Mouse (Mus musculus) CH12.LX (cell line): Measurements from ENCODE around the gene Cdc42ep1. TPM values are rescaled to one million over a fixed set of nuclear protein-coding genes. Genes with fewer than 3 reads are reported as not detected.

Source experiments
- DNase-seq: peaks from one replicate; pipeline ENCODE4 v3.0.0-alpha.2; 2013; ENCODE audit errors: extremely low read depth
- H3K27ac ChIP-seq: 2 replicates; pipeline ENCODE4 v1.5.1; 2012; ENCODE audit warnings: low read depth, mild to moderate bottlenecking, control low read depth, moderate library complexity; ENCODE audit not compliant: insufficient read depth
- H3K27me3 ChIP-seq: replicated peaks from 2 replicates; pipeline ENCODE3; 2012; ENCODE audit warnings: inconsistent platforms
- H3K36me3 ChIP-seq, 2 experiments: replicated peaks in 1 of 2; 2 replicates each; pipeline versions ENCODE3 to v1.6.1; 2012; ENCODE audit warnings: inconsistent platforms in 1 of 2, low read length in 1 of 2, mild to moderate bottlenecking in 1 of 2, mixed read lengths in 1 of 2, moderate library complexity in 1 of 2; ENCODE audit not compliant: control insufficient read depth in 1 of 2, insufficient read depth in 1 of 2
- H3K4me1 ChIP-seq, 2 experiments: 2 replicates each; pipeline ENCODE4 v1.6.1; 2012; ENCODE audit warnings: inconsistent platforms in 1 of 2, moderate library complexity in 1 of 2; ENCODE audit not compliant: insufficient read depth in 2 of 2, control insufficient read depth in 1 of 2
- H3K4me2 ChIP-seq: 2 replicates; pipeline ENCODE4 v1.6.1; 2012; ENCODE audit warnings: low read depth, mild to moderate bottlenecking, control low read depth; ENCODE audit not compliant: poor library complexity, insufficient read depth, severe bottlenecking
- H3K4me3 ChIP-seq, 3 experiments: fragments of 150-350 bp in 1 of 3; sonication (generic) in 1 of 3; replicated peaks in 1 of 3; 2 replicates each; pipeline versions ENCODE3 to v1.5.1; 2011 to 2012; ENCODE audit warnings: low read depth in 2 of 3, low read length in 2 of 3, mild to moderate bottlenecking in 2 of 3, moderate library complexity in 2 of 3, control low read depth in 1 of 3, improper control_type of control experiment in 1 of 3, inconsistent platforms in 1 of 3, mixed read lengths in 1 of 3; ENCODE audit not compliant: poor library complexity in 1 of 3
- H3K79me2 ChIP-seq: replicated peaks from 2 replicates; pipeline ENCODE4 v1.6.1; 2012; ENCODE audit warnings: mild to moderate bottlenecking, moderate library complexity; ENCODE audit not compliant: control insufficient read depth, poor library complexity, insufficient read depth, severe bottlenecking; ENCODE audit errors: extremely low read depth
- H3K9ac ChIP-seq: 2 replicates; pipeline ENCODE4 v1.6.1; 2012; ENCODE audit warnings: low read depth, mild to moderate bottlenecking, control low read depth, moderate library complexity; ENCODE audit not compliant: insufficient read depth
- H3K9me3 ChIP-seq: replicated peaks from 2 replicates; pipeline ENCODE3; 2012; ENCODE audit warnings: low read length, inconsistent platforms, mixed read lengths
- CTCF ChIP-seq, 2 experiments: IDR thresholded peaks in 1 of 2; conservative IDR thresholded peaks in 1 of 2; 2 replicates each; pipeline ENCODE4 v1.5.1; 2011 to 2012; ENCODE audit warnings: low read depth in 2 of 2, low read length in 2 of 2, improper control_type of control experiment in 1 of 2, inconsistent platforms in 1 of 2, mild to moderate bottlenecking in 1 of 2, moderate library complexity in 1 of 2
- E2F4 ChIP-seq: IDR thresholded peaks from 2 replicates; pipeline ENCODE4 v1.6.1; 2011; ENCODE audit warnings: low read depth, low read length, improper control_type of control experiment; ENCODE audit not compliant: insufficient replicate concordance
- ELF1 ChIP-seq: IDR thresholded peaks from 2 replicates; pipeline ENCODE4 v1.6.1; 2014; ENCODE audit warnings: low read depth, mild to moderate bottlenecking, inconsistent platforms, low read length, improper control_type of control experiment
- EP300 ChIP-seq: IDR thresholded peaks from 2 replicates; pipeline ENCODE4 v1.6.1; 2011; ENCODE audit warnings: low read length, improper control_type of control experiment
- ETS1 ChIP-seq: conservative IDR thresholded peaks from 2 replicates; pipeline ENCODE4 v1.6.1; 2012; ENCODE audit warnings: low read depth, mild to moderate bottlenecking, inconsistent platforms, low read length, improper control_type of control experiment, moderate library complexity
- IRF4 ChIP-seq: IDR thresholded peaks from 2 replicates; pipeline ENCODE4 v1.6.1; 2014; ENCODE audit warnings: low read depth, mild to moderate bottlenecking, inconsistent platforms, low read length, improper control_type of control experiment
- MAFK ChIP-seq: IDR thresholded peaks from 2 replicates; pipeline ENCODE4 v1.6.1; 2011; ENCODE audit warnings: low read length, improper control_type of control experiment; ENCODE audit not compliant: insufficient replicate concordance
- MAX ChIP-seq: IDR thresholded peaks from 2 replicates; pipeline ENCODE4 v1.6.1; 2011; ENCODE audit warnings: low read length, improper control_type of control experiment
- MEF2A ChIP-seq: IDR thresholded peaks from 2 replicates; pipeline ENCODE4 v1.6.1; 2014; ENCODE audit warnings: low read depth, mild to moderate bottlenecking, inconsistent platforms, low read length, improper control_type of control experiment, borderline replicate concordance
- MYC ChIP-seq: IDR thresholded peaks from 2 replicates; pipeline ENCODE4 v1.6.1; 2011; ENCODE audit warnings: low read depth, mild to moderate bottlenecking, improper control_type of control experiment, low read length
- NELFE ChIP-seq: IDR thresholded peaks from 2 replicates; pipeline ENCODE4 v1.6.1; 2011; ENCODE audit warnings: low read depth, low read length, improper control_type of control experiment
- NRF1 ChIP-seq: IDR thresholded peaks from 2 replicates; pipeline ENCODE4 v1.6.1; 2014; ENCODE audit warnings: low read depth, mild to moderate bottlenecking, inconsistent platforms, low read length, improper control_type of control experiment, moderate library complexity
- POLR2A ChIP-seq: IDR thresholded peaks from 2 replicates; pipeline ENCODE4 v1.6.1; 2011; ENCODE audit warnings: low read depth, mild to moderate bottlenecking, improper control_type of control experiment, low read length
- POLR2AphosphoS2 ChIP-seq: IDR thresholded peaks from 2 replicates; pipeline ENCODE4 v1.6.1; 2011; ENCODE audit warnings: low read depth, low read length, improper control_type of control experiment
- RCOR1 ChIP-seq: conservative IDR thresholded peaks from 2 replicates; pipeline ENCODE4 v1.6.1; 2012; ENCODE audit warnings: low read depth, mild to moderate bottlenecking, inconsistent platforms, low read length, improper control_type of control experiment
- SIN3A ChIP-seq: IDR thresholded peaks from 2 replicates; pipeline ENCODE4 v1.6.1; 2012; ENCODE audit warnings: low read length, improper control_type of control experiment, inconsistent platforms
- SMC3 ChIP-seq: IDR thresholded peaks from 2 replicates; pipeline ENCODE4 v1.6.1; 2011; ENCODE audit warnings: low read depth, low read length, improper control_type of control experiment
- TBP ChIP-seq: conservative IDR thresholded peaks from 2 replicates; pipeline ENCODE4 v1.6.1; 2011; ENCODE audit warnings: low read depth, low read length, improper control_type of control experiment
- TCF12 ChIP-seq: IDR thresholded peaks from 2 replicates; pipeline ENCODE4 v1.6.1; 2014; ENCODE audit warnings: low read depth, mild to moderate bottlenecking, inconsistent platforms, low read length, improper control_type of control experiment
- UBTF ChIP-seq: IDR thresholded peaks from 2 replicates; pipeline ENCODE4 v1.6.1; 2012; ENCODE audit warnings: low read depth, mild to moderate bottlenecking, inconsistent platforms, low read length, improper control_type of control experiment, moderate library complexity
- USF2 ChIP-seq: conservative IDR thresholded peaks from 2 replicates; pipeline ENCODE4 v1.6.1; 2011; ENCODE audit warnings: low read depth, low read length, improper control_type of control experiment
- ZKSCAN1 ChIP-seq: IDR thresholded peaks from 2 replicates; pipeline ENCODE4 v1.6.1; 2012; ENCODE audit warnings: low read depth, inconsistent platforms, low read length, improper control_type of control experiment, borderline replicate concordance
- dilution Hi-C: fragments of 300-500 bp; cut with MboI; formaldehyde crosslinking; loops from 2 replicates; pipeline ENCODE4 v1.14.3; 2020; ENCODE audit warnings: low sequenced_read_pairs; ENCODE audit not compliant: extremely low pct_unique_long_range_greater_than_20kb, extremely low pct_ligation_motif_present
- in situ Hi-C: fragments of 300-500 bp; cut with MboI; formaldehyde crosslinking; loops from 3 replicates; pipeline ENCODE4 v1.14.3; 2019; ENCODE audit warnings: low sequenced_read_pairs, low pct_ligation_motif_present, low pct_unique_long_range_greater_than_20kb, mixed read lengths
- polyA plus RNA-seq: library from polyadenylated mRNA; unstranded; fragments of >175 nt; gene quantifications from 2 replicates; pipeline ENCODE4 v1.2.1, GENCODE M21; 2012; ENCODE audit warnings: low read depth; ENCODE audit not compliant: insufficient read length
- total RNA-seq, 2 experiments: library from RNA; depleted of rRNA; stranded (reverse); fragments of 300-350 nt in 1 of 2; fragments of >200 nt in 1 of 2; gene quantifications; 2 replicates each; pipeline ENCODE4 v1.2.3; 2012 to 2014

The Cdc42ep1 gene
- total and polyA plus RNA-seq, 3 experiments = not detected

DNA sequence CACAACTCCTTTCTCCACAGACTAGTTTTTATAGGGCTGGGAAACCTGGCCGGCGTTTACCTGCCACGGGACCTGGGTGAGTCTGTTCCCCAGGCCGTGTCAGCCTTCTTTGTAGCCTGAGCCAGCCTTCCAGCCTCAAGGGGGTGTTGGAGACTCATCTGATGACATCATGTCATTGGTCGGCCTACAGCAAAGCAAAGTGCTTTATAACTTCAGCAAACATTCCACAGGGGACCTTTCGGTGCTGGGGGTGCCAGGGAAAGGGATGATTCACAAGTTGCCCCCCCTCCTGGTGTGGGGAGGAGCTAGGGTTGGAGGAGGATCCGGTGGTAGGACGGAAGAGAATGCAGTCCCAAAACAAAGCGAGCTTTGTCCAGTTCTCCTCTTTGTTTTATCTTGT lies 2.4 kb downstream of the Cdc42ep1 start:
- Histone ChIP-seq H3K4me2 (no peak overlapping the region), H3K79me2 (no peaks in the 10 kb centered on the region), H3K9me3 (no peaks in the 10 kb centered on the region), H3K27ac (no peak overlapping the region), H3K36me3 (no peaks in the 10 kb centered on the region), H3K9ac (no peak overlapping the region), H3K27me3 (peaks cover 96% of the 10 kb centered on the region), H3K4me3 (no peak overlapping the region), H3K4me1 (peaks cover 4 to 11% of the 10 kb centered on the region in 2 experiments; a peak in 3 of 4 replicates)
- TF ChIP-seq IRF4 (no peak), MYC (no peak), ELF1 (no peak), NRF1 (no peak), MAX (no peak), CTCF (conservative IDR thresholded peaks at IDR 0.05 in 1 of 2, IDR thresholded peaks at IDR 0.05 in 1 of 2; ENCODE audit: low read depth in 2 of 2, low read length in 2 of 2) (no peak), MAFK (no peak), ZKSCAN1 (no peak), SIN3A (no peak), ETS1 (no peak), MEF2A (no peak)
- dilution Hi-C loops = loop anchor here (25.0 kb wide), 1 partner anchor 107 kb away; no protein-coding TSS in a partner anchor
- in situ Hi-C loops = loop anchor here (10.0 kb wide), 1 partner anchor 220 kb away; no protein-coding TSS in a partner anchor
- no peak for DNase-seq

DNA sequence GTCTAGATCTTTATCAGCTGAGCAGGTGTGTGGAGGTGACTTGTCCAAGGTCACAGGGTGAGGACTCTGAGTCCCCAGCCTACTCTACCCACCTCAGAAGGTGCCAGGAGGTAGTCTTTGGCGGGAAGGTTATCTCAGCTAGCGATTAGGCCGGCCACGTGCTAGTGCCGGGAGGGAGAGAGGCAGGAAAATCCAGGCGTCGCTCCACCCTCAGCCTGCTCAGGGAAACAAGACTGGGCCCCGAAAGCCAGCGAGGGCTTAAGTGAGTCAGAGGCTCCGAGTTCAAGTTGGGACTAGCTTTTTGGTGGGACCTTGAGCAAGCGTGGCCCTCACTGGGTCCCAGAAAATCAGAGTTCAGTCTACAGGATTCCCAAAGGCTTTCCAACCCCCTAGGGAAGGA lies 2.9 kb downstream of the Cdc42ep1 start:
- H3K4me3 ChIP-seq = no peak overlapping the region
- in situ Hi-C loops (loop anchor here (10.0 kb wide), 1 partner anchor 221 kb away; no protein-coding TSS in a partner anchor), dilution Hi-C loops (loop anchor here (25.0 kb wide), 1 partner anchor 108 kb away; no protein-coding TSS in a partner anchor)
- H3K4me2 ChIP-seq = no peak overlapping the region
- no peak overlapping the region for H3K9ac ChIP-seq
- H3K27me3 ChIP-seq = peaks cover 96% of the 10 kb centered on the region
- DNase-seq = no peak
- H3K9me3 ChIP-seq = no peaks in the 10 kb centered on the region
- no peak overlapping the region for H3K27ac ChIP-seq
- H3K79me2 ChIP-seq = no peaks in the 10 kb centered on the region
- no peak for TF ChIP-seq UBTF
- TF ChIP-seq NELFE = no peak
- H3K4me1 ChIP-seq = peaks cover 4 to 16% of the 10 kb centered on the region in 2 experiments; a peak in 3 of 4 replicates
- H3K36me3 ChIP-seq = no peaks in the 10 kb centered on the region

DNA sequence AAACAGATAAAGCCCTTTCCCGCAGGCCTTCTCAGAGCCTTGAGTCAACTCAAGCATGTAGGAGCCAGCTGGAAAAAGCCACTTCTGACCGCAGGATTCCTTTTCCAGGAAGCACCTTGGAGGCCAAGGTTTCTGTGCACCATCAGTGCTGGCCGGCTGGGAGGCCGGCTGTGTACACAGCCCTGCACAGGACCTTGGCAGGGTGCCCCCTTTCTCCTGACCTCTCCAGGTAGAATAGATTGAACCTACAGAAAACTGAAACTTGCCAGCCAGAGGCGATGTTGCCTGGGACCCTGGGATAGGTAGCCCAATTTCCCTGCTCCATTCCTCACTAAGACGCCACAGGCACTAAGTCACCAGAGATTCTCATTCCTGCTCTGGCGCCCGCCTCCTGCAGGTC lies 3.4 kb downstream of the Cdc42ep1 start:
- TF ChIP-seq NRF1 = no peak
- TF ChIP-seq ELF1 = no peak
- TF ChIP-seq POLR2AphosphoS2 = no peak
- TF ChIP-seq E2F4 = no peak
- TF ChIP-seq RCOR1 = no peak
- no peak for TF ChIP-seq EP300
- no peak for TF ChIP-seq TBP
- no peak for TF ChIP-seq IRF4
- TF ChIP-seq USF2 = no peak
- no peak for TF ChIP-seq TCF12
- TF ChIP-seq MEF2A = no peak
- TF ChIP-seq SMC3 = no peak
- TF ChIP-seq POLR2A = no peak
- TF ChIP-seq, all 38 proteins: peak for 0

More for the DNA sequence above, 3.4 kb downstream of the Cdc42ep1 start:
- Histone ChIP-seq H3K27me3 (peaks cover 96% of the 10 kb centered on the region), H3K27ac (no peak overlapping the region), H3K9ac (no peak overlapping the region), H3K9me3 (no peaks in the 10 kb centered on the region), H3K4me1 (peaks cover 4 to 20% of the 10 kb centered on the region in 2 experiments; a peak in 3 of 4 replicates), H3K4me2 (no peak overlapping the region), H3K79me2 (no peaks in the 10 kb centered on the region), H3K4me3 (no peak overlapping the region), H3K36me3 (no peaks in the 10 kb centered on the region)
- in situ Hi-C loops = loop anchor here (10.0 kb wide), 1 partner anchor 221 kb away; no protein-coding TSS in a partner anchor
- dilution Hi-C loops = loop anchor here (25.0 kb wide), 1 partner anchor 109 kb away; no protein-coding TSS in a partner anchor
- no peak for DNase-seq
